Mouse (Mus musculus) CH12F3 (cell line): ENCODE measurements around the gene Gucd1.
"Not testable (repeated sequence)": the region's sequence is repeated elsewhere in the genome, so short reads cannot be mapped to it uniquely, and the experiment has no call there.

ENCODE experiments used
- in situ Hi-C: fragments of 300-500 bp; cut with MboI; formaldehyde crosslinking; loops from 2 replicates; pipeline ENCODE4 v1.14.3; 2020; ENCODE audit warnings: low sequenced_read_pairs

Gucd1 gene

DNA sequence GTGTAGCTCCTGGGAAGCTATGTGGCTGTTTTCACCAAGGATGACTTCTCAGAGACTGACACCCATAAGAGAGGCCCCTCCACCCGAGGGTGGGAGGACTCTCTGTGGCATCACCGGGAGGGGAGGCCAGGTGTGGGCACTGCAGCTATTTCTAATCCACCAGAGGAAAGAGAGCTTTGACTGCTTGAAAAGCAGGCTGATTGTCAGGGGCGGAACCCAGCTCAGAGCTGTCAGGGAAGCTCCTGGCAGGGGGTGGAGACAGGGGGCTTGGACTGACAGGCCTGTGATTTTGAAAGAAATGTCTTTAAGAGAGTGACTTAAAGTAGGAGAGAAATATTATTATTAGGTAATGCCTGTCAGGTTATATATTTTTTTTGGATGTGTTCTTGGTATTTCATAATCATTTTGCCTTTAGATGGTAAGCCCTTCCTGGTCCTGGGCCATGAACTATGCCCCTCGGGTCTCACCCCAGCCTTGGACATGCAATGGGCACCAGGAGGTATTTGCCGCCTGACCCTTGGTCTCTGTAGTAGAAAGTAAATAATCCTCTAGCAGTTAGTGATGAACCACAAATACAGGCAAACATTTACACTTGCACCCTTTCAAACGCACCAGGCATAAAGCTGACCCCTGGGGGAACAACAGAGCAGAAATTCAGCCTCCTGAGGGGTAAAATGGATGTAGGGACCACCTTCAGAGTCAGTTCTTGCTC, 42.5 kb downstream of the Gucd1 start:
- in situ Hi-C loops, result not testable (repeated sequence)

DNA sequence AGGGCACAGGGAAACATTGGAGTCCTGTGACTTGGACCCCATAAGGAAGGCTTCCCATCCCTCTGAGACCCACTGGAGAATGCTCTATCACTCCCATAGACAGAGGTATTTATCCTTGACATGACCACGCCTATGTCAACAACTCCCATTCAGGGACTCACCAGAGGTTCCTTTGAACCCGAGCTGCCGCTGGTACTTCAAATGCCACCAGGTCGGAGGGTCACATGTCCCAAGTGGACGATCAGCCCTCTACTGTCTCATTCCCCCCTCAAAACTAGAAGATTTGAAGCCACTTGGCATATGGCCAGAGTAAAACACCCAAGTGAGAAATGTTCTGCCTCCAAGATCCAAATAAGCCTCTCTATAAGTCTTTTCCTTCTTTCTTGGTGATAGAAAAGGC, 43.2 kb downstream of the Gucd1 start:
- in situ Hi-C loops, result no loop called here

DNA sequence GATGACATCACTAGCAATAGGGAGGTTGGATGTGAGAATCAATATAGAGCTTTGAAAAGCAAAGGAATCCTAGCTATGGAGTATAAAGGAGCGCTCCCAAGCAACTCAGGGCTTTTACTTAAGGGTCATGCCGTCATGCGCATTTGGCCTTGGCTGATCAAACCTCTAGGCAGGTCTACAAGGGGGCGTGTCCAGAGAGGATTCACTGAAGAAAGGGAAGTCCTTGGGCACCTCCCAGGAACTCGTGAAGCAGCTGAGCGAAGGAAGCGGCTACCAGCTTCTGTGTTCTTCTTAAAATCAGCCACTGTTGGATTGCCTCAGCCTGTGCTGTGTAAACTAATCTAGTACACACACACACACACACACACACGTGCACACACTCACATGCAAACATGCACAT, 44.4 kb downstream of the Gucd1 start:
- in situ Hi-C loops, result no loop called here

DNA sequence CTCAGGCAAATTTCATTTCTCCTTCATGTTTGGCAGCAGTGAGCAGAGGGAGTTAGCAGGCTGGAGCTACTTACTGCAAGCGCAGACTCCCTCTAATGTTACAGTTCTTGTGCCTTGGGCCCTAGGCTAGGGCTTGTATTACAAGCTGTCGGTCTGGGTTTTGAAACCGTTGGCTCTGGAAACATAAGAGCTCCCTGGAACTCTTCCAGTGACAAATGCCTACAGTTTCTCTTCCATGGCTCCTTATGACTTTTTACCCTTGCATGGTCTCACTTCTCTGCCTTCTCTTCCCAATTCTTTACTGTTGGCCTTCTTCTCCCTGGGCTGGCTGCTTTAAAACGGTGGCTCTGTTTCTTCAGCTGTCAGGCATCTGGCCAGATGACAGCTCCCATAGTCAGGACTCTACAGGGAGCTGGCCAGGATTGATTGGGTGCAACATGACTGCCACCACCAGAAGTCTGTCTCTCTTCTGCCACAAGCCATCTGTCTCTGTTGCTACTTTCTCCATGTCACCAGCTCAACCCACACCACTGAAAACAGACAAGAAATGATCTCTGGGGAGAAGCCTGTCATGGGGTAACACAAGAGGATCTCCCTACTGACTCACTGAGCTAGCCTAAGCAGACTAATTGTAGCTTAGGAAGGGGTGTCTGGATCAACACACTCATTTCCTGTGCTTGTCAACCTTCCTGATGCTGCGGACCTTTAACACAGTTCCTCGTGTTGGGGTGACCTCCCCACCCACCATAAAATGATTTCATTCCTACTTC, 51.8 kb downstream of the Gucd1 start:
- in situ Hi-C loops, result no loop called here

DNA sequence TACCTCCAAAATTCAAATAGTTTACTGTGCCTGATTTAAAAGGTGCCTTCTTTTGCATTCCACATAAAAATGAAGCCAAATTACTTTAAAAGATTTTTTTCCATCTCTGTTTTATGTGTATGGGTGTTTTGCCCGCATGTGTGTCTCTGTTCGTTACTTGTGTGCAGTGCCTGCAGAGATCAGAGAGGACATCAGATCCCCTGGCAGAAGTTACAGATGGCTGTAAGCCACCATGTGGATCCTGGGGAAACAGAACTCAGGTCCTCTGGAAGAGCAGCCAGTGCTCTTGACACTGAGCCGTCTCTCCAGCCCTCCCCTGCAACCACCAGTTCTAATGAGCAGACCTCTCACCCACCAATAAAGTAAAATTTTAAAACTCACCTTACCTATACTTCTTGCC, 55.0 kb downstream of the Gucd1 start:
- in situ Hi-C loops, result no loop called here

DNA sequence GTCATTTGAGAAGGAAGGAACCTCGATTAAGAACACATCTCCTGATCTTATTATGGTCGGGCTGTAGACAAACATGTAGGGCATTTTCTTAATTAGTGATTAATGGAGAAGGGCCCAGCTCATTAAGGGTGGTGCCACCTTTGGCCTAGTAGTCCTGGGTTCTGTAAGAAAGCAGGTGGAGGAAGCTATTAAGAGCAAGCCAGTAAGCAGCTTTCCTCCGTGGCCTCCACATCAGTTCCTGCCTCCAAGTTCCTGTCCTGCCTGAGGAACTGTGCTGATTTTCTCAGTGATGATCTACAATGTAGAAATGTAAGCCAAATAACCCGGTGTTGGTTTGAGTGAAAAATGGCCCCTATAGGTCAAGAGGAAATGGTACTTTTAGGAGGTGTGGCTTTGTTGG, 59.4 kb downstream of the Gucd1 start:
- in situ Hi-C loops, result no loop called here

DNA sequence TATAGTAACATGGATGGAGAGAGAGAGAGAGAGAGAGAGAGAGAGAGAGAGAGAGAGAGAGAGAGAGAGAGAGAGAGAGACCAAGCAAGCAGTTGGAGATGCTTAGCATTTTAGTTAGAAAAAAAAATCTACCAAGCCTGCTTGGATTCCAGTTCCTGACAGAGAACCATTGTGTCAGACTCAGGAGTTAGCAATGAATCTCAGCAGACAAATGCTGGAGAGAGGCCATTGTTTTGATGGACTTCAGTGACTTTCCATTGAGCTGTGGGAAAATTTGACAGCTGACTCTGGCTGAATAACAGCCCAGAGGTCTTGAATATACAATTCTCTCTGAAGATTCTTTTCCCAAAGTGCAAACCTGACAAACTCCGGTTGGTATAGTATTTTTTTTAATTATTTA, 59.9 kb downstream of the Gucd1 start:
- in situ Hi-C loops, result no loop called here

DNA sequence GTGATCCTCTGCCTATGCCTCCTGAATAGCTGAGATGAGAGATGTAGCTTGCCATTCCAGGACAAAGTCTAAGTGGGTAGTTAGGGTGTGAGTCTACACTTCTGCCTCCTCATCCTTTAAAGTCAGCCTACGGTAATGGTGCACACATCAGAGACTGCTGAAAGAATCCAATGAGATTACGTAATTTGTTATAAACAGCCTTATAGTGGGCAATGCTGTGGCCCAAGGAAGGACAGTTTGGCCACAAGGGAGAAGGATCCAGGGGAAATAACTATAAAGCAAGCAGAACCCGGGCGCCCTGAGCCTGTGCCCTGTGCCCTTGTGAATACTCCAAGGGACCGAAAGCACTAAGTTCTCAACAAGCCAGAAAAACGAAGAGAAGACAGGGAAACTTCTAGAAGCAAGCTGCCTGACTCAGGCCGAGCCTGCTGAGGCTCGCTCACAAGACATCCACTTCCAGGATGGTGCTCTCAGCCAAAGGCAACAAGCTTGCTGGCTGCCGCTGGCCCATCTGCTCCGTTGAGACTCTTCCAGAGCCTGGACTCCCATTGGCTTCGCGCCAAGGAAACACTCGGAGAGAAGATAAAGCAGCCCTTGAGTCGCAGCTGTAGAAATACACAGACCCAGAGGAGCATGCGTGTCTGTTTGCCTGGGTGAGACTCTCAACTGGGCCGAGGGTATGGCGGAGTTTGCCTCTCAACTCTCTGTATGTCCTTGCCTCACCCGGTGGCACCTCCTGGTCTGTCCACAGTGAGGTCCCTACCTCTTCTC, 61.5 kb downstream of the Gucd1 start:
- in situ Hi-C loops, result not testable (repeated sequence)

DNA sequence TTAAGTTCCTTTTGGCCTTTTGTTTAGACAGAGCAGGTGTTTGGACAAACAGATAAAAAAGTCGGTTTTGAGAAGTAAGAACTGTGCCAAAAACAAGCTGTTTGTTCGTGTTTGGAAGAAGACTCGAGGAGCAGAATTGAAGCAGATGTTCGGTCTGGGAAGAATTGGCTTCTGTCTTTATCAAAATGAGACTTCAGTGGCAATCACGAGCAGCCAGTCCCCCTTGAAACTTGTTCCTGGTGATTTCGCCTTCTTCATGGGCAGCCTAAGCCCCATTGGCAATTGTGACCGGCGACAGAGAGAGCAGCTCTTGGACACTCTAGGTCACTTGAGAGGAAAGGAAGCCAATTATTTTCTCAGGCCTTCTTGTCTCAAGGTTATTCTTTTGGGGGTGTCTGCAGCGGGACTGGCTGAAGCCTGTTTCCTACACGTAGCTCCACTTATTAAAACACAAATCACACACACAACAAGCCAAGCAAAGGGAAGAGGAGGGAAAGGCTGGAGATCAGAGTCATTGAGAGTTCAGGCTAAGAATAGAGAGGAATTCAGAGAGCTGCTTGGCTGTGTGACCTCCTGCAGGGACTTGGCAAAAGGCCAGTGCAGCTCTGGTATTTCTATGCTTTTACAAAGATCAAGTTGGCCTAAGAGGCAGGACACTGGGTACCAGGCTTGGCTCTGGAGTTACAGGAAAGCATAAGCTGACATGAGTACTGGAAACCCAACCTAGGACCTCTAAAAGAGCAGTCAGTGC, 66.6 kb downstream of the Gucd1 start:
- in situ Hi-C loops, result no loop called here

DNA sequence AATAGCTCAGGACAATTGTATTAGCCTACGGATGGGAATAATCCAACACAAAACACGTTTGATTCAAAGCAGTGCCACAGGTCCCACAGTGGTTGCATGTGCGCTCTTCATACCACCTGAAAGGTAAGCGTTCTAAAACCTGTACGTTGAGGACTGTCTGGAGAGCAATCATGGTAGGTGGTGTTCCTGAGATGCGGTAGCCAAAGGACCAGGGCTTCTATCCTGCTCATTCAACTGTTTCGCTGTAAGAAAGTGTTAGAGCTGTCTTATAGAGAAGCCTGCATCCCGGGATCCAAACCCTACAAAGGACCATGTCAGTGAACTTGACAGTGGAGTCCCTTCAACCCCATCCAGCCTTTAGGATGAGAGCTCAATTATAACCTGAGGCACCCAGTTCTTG, 67.4 kb downstream of the Gucd1 start:
- in situ Hi-C loops, result no loop called here

DNA sequence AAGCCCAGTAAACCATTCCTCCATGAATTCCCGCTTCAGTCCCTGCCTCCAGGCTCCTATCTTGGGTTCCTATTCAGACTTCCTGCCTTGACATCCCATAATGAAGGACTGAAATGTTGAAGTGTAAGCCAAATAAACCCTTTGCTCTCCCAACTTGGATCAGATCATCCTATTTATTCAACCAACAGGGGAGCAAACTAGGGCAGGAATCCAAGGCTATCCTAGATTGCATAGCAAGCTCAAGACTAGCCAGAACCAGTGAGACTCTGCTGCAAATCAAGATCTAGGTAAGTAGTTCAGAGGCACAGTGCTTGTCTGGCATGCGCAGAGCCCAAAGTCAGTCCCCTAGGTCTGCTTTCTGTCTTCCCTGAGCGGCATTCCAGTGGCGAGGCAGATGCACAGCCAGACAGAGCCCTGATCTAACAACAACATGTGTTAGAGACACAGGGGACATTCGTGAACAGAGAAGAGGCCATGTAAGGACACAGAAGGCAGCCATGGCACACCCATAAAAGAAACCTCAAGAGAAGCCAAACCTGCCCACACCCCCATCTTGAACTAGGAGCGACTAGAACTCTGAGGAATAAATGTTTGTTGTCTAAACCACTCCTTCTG, 68.9 kb downstream of the Gucd1 start:
- in situ Hi-C loops, result loop anchor here (10.0 kb wide), 1 partner anchor 254 kb away; no protein-coding TSS in a partner anchor

DNA sequence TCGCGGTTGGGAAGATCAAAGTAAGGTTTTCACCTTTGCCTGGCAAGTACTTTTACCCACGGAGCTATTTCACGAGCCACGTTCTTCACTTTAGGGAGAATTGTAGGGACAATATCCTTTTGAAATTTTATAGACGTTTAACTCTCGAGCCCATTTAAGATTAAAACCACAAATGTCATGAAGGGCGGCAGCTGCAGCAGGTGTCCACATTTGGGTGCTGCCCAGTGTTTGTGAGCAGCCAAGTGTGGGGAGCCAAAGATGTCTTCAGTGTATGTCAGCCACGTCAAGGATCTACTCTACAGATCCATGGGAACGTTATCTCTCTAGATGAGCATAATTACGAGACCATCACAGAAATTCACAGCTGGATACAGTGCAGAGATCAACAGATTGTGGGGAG, 70.3 kb downstream of the Gucd1 start:
- in situ Hi-C loops, result loop anchor here (10.0 kb wide), 1 partner anchor 253 kb away; no protein-coding TSS in a partner anchor

DNA sequence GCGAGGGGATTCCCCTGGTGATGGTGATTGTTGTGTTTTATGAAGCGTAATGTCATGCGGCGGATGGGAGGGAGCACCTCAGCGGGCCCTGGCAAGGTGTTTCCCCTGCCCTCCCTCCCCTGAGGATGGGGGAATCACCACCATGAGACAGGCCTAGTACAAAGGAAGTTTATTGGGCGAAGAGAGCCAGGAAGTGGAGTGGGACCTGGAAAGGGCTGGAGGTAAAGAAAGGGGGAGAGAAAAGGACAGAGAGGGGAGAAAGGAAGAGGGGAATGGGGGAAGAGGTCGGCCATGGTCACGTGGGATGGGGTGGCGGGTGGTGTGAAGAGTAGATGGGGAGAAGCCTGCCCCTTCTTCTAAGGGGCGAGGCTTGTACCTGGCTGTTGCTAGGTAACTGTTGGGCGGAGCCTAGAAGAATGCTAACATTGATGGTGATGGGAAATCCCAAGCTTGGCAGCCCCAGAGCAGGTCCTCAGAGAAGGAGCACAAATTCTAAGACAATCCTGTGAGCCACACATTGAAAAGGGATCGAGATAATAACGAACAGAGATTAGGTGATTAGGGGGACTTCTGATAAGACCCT, 71.2 kb downstream of the Gucd1 start:
- in situ Hi-C loops, result loop anchor here (10.0 kb wide), 1 partner anchor 252 kb away; no protein-coding TSS in a partner anchor

DNA sequence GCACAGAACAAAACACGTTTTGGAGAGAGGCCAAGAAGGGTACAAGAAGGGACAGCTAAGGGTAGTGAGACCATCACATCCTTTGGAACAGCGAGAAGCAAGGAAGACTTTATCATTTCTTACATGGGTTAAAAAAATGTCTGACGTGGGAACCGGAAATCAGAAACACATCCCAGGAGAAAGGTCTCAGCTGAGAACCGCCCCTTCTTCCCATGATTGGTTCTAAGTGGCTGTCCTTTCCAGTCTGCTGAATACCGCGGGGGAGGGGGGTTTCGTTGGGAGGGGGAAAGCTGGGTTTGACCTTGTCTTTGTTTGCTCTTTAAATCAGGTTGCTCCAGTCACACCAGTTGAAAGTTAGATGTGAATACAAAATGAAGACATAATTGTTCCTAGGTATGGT, 72.7 kb downstream of the Gucd1 start:
- in situ Hi-C loops, result loop anchor here (10.0 kb wide), 1 partner anchor 250 kb away; no protein-coding TSS in a partner anchor

DNA sequence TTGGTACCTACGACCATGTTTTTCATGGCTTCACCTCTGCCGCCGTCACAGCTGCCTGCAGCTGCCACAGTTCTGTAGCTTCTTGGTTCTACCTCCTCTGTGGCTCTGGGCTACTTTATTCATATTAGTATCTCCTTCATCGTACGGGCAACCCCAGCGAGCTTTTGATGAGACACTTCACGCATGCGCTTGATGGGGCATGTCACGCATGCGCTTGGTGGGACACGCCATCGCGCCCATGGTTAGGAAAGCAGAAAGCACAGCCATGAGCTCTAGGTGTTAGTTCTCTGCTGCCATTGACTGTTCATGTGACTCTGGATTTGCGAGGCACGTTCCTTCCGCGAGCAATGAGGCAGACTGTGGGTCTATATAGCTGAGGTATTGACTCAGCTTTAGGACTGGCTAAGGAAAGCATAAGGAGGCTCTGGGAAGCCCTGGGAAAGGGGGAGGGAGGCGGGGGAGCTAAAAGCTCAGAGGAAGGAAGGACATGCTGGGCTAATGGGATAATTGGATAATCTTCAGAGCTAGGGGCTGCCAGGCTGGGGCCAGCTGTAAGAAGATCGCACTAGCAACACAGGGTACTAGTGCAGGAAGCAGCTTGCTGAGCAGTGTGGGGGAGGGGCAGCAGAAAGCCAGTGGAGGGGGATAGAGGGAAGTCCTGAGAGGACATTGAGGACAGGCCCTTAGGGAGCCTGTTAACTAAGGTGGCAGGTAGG, 73.5 kb downstream of the Gucd1 start:
- in situ Hi-C loops, result loop anchor here (10.0 kb wide), 1 partner anchor 249 kb away; no protein-coding TSS in a partner anchor

DNA sequence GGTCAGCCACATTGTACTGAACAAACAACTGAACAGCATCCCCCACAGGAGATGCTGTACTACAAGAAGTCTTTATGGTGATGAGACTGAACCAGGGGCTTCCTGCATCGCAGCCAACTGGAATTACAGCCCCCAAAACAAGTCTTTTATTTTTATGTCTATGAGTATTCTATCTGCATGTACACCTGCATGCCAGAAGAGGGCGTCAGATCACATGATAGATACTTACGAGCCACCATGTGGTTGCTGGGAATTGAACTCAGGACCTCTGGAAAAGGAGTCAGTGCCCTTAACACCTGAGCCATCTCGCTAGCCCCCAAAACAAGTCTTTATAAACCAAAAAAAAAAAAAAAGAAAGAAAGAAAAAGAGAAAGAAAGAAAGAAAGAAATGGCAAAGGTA, 74.8 kb downstream of the Gucd1 start:
- in situ Hi-C loops, result loop anchor here (10.0 kb wide), 1 partner anchor 248 kb away; no protein-coding TSS in a partner anchor

DNA sequence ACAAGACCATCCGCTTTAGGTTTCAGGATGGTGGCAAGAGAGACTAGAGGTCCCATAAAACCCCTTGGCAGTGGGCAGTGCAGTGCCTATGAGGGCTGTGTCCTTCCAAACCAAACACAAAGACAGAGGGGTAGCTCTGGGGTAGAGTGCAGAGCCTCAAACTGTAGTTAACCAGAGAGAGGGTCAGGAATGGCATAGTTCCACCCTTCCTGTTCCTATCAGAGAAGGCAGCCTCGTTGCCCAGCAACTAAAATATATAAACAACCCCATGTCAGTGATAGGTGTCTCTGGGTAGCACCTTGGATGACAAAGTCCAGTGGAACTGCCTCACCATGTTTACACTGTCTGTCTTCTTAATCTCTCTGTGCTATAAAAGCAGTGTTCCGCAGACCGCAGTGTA, 76.0 kb downstream of the Gucd1 start:
- in situ Hi-C loops, result loop anchor here (10.0 kb wide), 1 partner anchor 247 kb away; no protein-coding TSS in a partner anchor

DNA sequence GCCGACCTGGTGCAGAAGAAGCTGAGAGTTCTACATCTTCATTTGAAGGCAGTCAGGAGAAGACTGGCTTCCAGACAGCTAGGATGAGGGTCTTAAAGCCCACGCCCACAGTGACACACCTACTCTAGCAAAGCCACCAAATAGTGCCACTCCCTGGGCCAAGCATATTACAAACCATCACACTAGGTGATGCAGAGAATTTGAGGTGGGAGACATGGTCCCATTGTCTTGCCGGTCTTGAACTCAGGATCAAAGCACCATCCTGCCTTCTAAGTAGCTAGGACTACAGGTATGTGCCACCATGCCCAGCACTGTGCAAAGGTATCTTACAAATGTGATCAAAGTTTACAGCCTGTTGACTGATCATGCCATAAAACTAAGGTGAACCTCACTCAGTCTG, 77.0 kb downstream of the Gucd1 start:
- in situ Hi-C loops, result loop anchor here (10.0 kb wide), 1 partner anchor 246 kb away; no protein-coding TSS in a partner anchor

DNA sequence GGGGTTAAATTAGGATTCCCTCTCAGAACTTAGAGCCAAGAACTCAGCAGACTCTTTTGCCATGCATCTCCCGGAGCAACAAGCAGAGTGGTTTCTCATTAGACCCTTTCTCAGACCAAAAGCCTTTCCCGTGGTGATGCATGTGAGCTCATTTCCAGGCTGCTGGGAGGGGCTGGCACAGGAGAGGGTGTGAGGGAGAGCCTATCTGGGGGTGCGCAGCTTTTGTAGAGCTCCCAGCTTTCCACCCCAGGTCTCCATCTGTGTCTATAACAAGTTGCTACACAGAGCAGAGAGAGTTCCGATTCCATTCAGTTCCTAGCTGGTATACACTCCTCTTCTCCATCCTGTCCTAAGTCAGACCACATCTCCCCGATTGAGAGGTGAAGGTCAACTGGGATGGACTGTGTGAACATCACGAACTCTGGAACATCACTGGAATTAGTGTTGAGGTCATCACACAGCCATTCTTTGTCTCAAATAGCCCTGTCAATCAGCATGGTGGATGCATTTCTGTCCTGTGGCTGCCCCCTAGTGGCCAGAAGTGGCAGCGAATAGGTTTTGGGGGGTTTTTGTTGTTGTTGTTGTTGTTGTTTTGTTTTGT, 78.5 kb downstream of the Gucd1 start:
- in situ Hi-C loops, result loop anchor here (10.0 kb wide), 1 partner anchor 175 kb away; no protein-coding TSS in a partner anchor
